Mouse (Mus musculus) embryonic facial prominence, embryonic 10.5 days (tissue): ENCODE results near the gene Kpna2. TPM values are rescaled to one million over a fixed set of nuclear protein-coding genes. Genes with fewer than 3 reads are reported as not detected.
A peak's percentile ranks its signal among the peaks of the same experiment; 100 is the strongest.

Experiments used
- DNase-seq: peaks from one replicate; pipeline ENCODE4 v3.0.0-alpha.2; 2017; ENCODE audit warnings: low spot score
- H3K27ac ChIP-seq: fragments of 300-500 bp; sonication (generic); replicated peaks from 2 replicates; pipeline ENCODE4 v1.5.1; 2016; ENCODE audit warnings: mild to moderate bottlenecking
- H3K27me3 ChIP-seq: fragments of 300-500 bp; sonication (generic); replicated peaks from 2 replicates; pipeline ENCODE4 v1.6.1; 2016; ENCODE audit warnings: low read depth, mild to moderate bottlenecking; ENCODE audit not compliant: poor library complexity, severe bottlenecking
- H3K36me3 ChIP-seq: fragments of 300-500 bp; sonication (generic); replicated peaks from 2 replicates; pipeline ENCODE4 v1.6.1; 2016; ENCODE audit warnings: mild to moderate bottlenecking, moderate library complexity
- H3K4me1 ChIP-seq: fragments of 300-500 bp; sonication (generic); 2 replicates; pipeline ENCODE4 v1.6.1; 2016
- H3K4me3 ChIP-seq: fragments of 300-500 bp; sonication (generic); 2 replicates; pipeline ENCODE4 v1.5.1; 2016; ENCODE audit warnings: mild to moderate bottlenecking, moderate library complexity
- H3K9me3 ChIP-seq: fragments of 300-500 bp; sonication (generic); 2 replicates; pipeline ENCODE4 v1.6.1; 2016; ENCODE audit warnings: mild to moderate bottlenecking
- WGBS: fragments of 180-500 bp; shearing (Covaris S2); methylation state at CpG from one replicate; pipeline ENCODE4 v1.1.7; 2016; 5-methylcytosine and 5-hydroxymethylcytosine counted together
- polyA plus RNA-seq: library from polyadenylated mRNA; unstranded; fragments of >200 nt; fragmentation: Nextera tagmentation; extraction: Ambion mirVana; gene quantifications from 2 replicates; pipeline ENCODE4 v1.2.1, GENCODE M21; 2016

Gene Kpna2
- polyA plus RNA-seq, 1 experiment from 2014 or later: 631 TPM

- H3K4me1 ChIP-seq: peaks cover 18% of the 10 kb centered on the region
- 49% methylated on average over 14 of the region's 14 CpGs for WGBS
- no peak for DNase-seq
- no peaks in the 10 kb centered on the region for H3K36me3 ChIP-seq
- no peaks in the 10 kb centered on the region for H3K9me3 ChIP-seq
- H3K27me3 ChIP-seq: no peaks in the 10 kb centered on the region
- H3K4me3 ChIP-seq: no peak overlapping the region
- peak overlapping the region; percentile 2; the same call in 1 of the 2 replicates for H3K27ac ChIP-seq
Measured at GRCm38 (mm10) chr11:107014597-107015309, 15.4 kb upstream of the Kpna2 start.

- Histone ChIP-seq H3K27ac (no peak overlapping the region), H3K36me3 (no peaks in the 10 kb centered on the region), H3K4me1 (peaks cover 18% of the 10 kb centered on the region), H3K27me3 (no peaks in the 10 kb centered on the region), H3K4me3 (no peak overlapping the region), H3K9me3 (no peaks in the 10 kb centered on the region)
- DNase-seq: no peak
- WGBS: 79% methylated on average over 11 of the region's 11 CpGs
Measured at GRCm38 (mm10) chr11:107014020-107014585, 14.8 kb upstream of the Kpna2 start.

- Histone ChIP-seq H3K27ac (peak overlapping the region; percentile 92), H3K36me3 (no peaks in the 10 kb centered on the region), H3K4me1 (peaks cover 18% of the 10 kb centered on the region), H3K9me3 (no peaks in the 10 kb centered on the region), H3K4me3 (peak overlapping the region; percentile 70), H3K27me3 (no peaks in the 10 kb centered on the region)
- WGBS: under 1% methylated on average over 37 of the region's 37 CpGs
- peak; percentile 97 for DNase-seq
Measured at GRCm38 (mm10) chr11:107012324-107013017, 13.1 kb upstream of the Kpna2 start.

- no peak for DNase-seq
- Histone ChIP-seq H3K36me3 (no peaks in the 10 kb centered on the region), H3K4me3 (peak overlapping the region; percentile 70), H3K27me3 (no peaks in the 10 kb centered on the region), H3K9me3 (no peaks in the 10 kb centered on the region), H3K27ac (peak overlapping the region; percentile 92), H3K4me1 (peaks cover 14% of the 10 kb centered on the region)
- 41% methylated on average over 18 of the region's 18 CpGs for WGBS
Measured at GRCm38 (mm10) chr11:107011669-107012323, 12.5 kb upstream of the Kpna2 start.

- H3K4me1 ChIP-seq: peaks cover 12% of the 10 kb centered on the region
- H3K27me3 ChIP-seq: no peaks in the 10 kb centered on the region
- 76% methylated on average over 7 of the region's 7 CpGs for WGBS
- no peaks in the 10 kb centered on the region for H3K36me3 ChIP-seq
- peak overlapping the region; percentile 70 for H3K4me3 ChIP-seq
- 0 out of 2 replicates have a peak overlapping the region, but pooled peaks have one; percentile 92 for H3K27ac ChIP-seq
- H3K9me3 ChIP-seq: no peaks in the 10 kb centered on the region
- no peak for DNase-seq
Measured at GRCm38 (mm10) chr11:107011171-107011570, 11.8 kb upstream of the Kpna2 start.

- 95% methylated on average over 3 of the region's 3 CpGs for WGBS
- DNase-seq: no peak
- H3K27ac ChIP-seq: no peak overlapping the region
Measured at GRCm38 (mm10) chr11:107010447-107010846, 11.1 kb upstream of the Kpna2 start.

GRCm38 (mm10) chr11:107005538-107005937 lies 6.2 kb upstream of the Kpna2 start:
- Histone ChIP-seq H3K4me1 (peaks cover 15% of the 10 kb centered on the region), H3K36me3 (no peaks in the 10 kb centered on the region), H3K4me3 (no peak overlapping the region), H3K27me3 (no peaks in the 10 kb centered on the region), H3K9me3 (no peaks in the 10 kb centered on the region), H3K27ac (no peak overlapping the region)
- 89% methylated on average over 1 of the region's 1 CpGs for WGBS
- DNase-seq: no peak

More at GRCm38 (mm10) chr11:107010447-107010846, 11.1 kb upstream of the Kpna2 start:
- Histone ChIP-seq H3K4me3 (no peak overlapping the region), H3K27me3 (no peaks in the 10 kb centered on the region), H3K36me3 (no peaks in the 10 kb centered on the region), H3K4me1 (peaks cover 12% of the 10 kb centered on the region), H3K9me3 (no peaks in the 10 kb centered on the region)

GRCm38 (mm10) chr11:107001760-107002675 lies 2.7 kb upstream of the Kpna2 start:
- peak; percentile 51 for DNase-seq
- Histone ChIP-seq H3K9me3 (no peaks in the 10 kb centered on the region), H3K27me3 (no peaks in the 10 kb centered on the region), H3K4me3 (0 out of 2 replicates have a peak overlapping the region, but pooled peaks have one; percentile 16), H3K4me1 (peaks cover 19% of the 10 kb centered on the region), H3K27ac (peak overlapping the region; percentile 78), H3K36me3 (peaks cover 9% of the 10 kb centered on the region)
- 46% methylated on average over 8 of the region's 8 CpGs for WGBS

GRCm38 (mm10) chr11:106999949-107000513 lies 690 bp upstream of the Kpna2 start:
- peaks cover 31% of the 10 kb centered on the region for H3K4me1 ChIP-seq
- H3K9me3 ChIP-seq: no peaks in the 10 kb centered on the region
- peaks cover 29% of the 10 kb centered on the region for H3K36me3 ChIP-seq
- peak overlapping the region; percentile 100 for H3K4me3 ChIP-seq
- no peak for DNase-seq
- WGBS: 84% methylated on average over 9 of the region's 9 CpGs
- H3K27ac ChIP-seq: peak overlapping the region; percentile 90
- H3K27me3 ChIP-seq: no peaks in the 10 kb centered on the region

GRCm38 (mm10) chr11:106998651-106999150 lies 640 bp downstream of the Kpna2 start:
- Histone ChIP-seq H3K36me3 (peaks cover 42% of the 10 kb centered on the region), H3K27me3 (no peaks in the 10 kb centered on the region), H3K4me3 (peak overlapping the region; percentile 100), H3K4me1 (peaks cover 35% of the 10 kb centered on the region), H3K9me3 (no peaks in the 10 kb centered on the region), H3K27ac (peak overlapping the region; percentile 99)
- no peak for DNase-seq
- WGBS: under 1% methylated on average over 26 of the region's 26 CpGs

GRCm38 (mm10) chr11:106997976-106998375 lies 1.4 kb downstream of the Kpna2 start:
- peaks cover 35% of the 10 kb centered on the region for H3K4me1 ChIP-seq
- H3K27ac ChIP-seq: peak overlapping the region; percentile 99
- no peak for DNase-seq
- H3K27me3 ChIP-seq: no peaks in the 10 kb centered on the region
- no peaks in the 10 kb centered on the region for H3K9me3 ChIP-seq
- peaks cover 48% of the 10 kb centered on the region for H3K36me3 ChIP-seq
- H3K4me3 ChIP-seq: peak overlapping the region; percentile 100
- 16% methylated on average over 5 of the region's 5 CpGs for WGBS
